Mouse (Mus musculus) thymus, postnatal 36 days (tissue): Measurements from ENCODE around the gene Arid3c.
"Not testable (repeated sequence)": the region's sequence is repeated elsewhere in the genome, so short reads cannot be mapped to it uniquely, and the experiment has no call there.

Experiments used
- DNase-seq, 2 experiments: peaks; one replicate each; pipeline ENCODE4 v3.0.0; 2022; ENCODE audit warnings: mixed read lengths in 2 of 2

Arid3c gene

GRCm38 (mm10) chr4:41731052-41731765 lies at the start of gene Arid3c:
Gene Arid3c (minus strand): TSS chr4:41731142.
- DNase-seq = peak; percentile 61 to 74

GRCm38 (mm10) chr4:41775840-41776239 lies 44.9 kb upstream of the Arid3c start:
- DNase-seq = not testable (repeated sequence)

GRCm38 (mm10) chr4:41774506-41774905 lies 43.6 kb upstream of the Arid3c start:
- DNase-seq = not testable (repeated sequence)

- DNase-seq = peak; percentile 81 to 86
Measured at GRCm38 (mm10) chr4:41774002-41774401, 43.1 kb upstream of the Arid3c start, which contains the start of gene Ccl27a. Gene Ccl27a (minus strand): TSS chr4:41774247.

- peak; percentile 57 to 64 for DNase-seq
Measured at GRCm38 (mm10) chr4:41773502-41773901, 42.6 kb upstream of the Arid3c start.

GRCm38 (mm10) chr4:41772946-41773345 lies 42.0 kb upstream of the Arid3c start:
- not testable (repeated sequence) for DNase-seq

GRCm38 (mm10) chr4:41767301-41767700 lies 36.4 kb upstream of the Arid3c start:
- not testable (repeated sequence) for DNase-seq

- DNase-seq = not testable (repeated sequence)
Measured at GRCm38 (mm10) chr4:41763176-41763575, 32.2 kb upstream of the Arid3c start.

- not testable (repeated sequence) for DNase-seq
Measured at GRCm38 (mm10) chr4:41762688-41763114, 31.8 kb upstream of the Arid3c start.

- DNase-seq = no peak
Measured at GRCm38 (mm10) chr4:41762099-41762687, 31.3 kb upstream of the Arid3c start.

GRCm38 (mm10) chr4:41761680-41762079 lies 30.7 kb upstream of the Arid3c start:
- DNase-seq = no peak

- no peak for DNase-seq
Measured at GRCm38 (mm10) chr4:41760911-41761310, 30.0 kb upstream of the Arid3c start.

- DNase-seq = peak; percentile 52 to 68
Measured at GRCm38 (mm10) chr4:41760288-41760721, 29.4 kb upstream of the Arid3c start.

GRCm38 (mm10) chr4:41759656-41760287 lies 28.8 kb upstream of the Arid3c start:
- no peak for DNase-seq

- DNase-seq = no peak
Measured at GRCm38 (mm10) chr4:41759206-41759605, 28.3 kb upstream of the Arid3c start.

- no peak for DNase-seq
Measured at GRCm38 (mm10) chr4:41758701-41759100, 27.8 kb upstream of the Arid3c start.

- no peak for DNase-seq
Measured at GRCm38 (mm10) chr4:41758021-41758420, 27.1 kb upstream of the Arid3c start.

GRCm38 (mm10) chr4:41757321-41757720 lies 26.4 kb upstream of the Arid3c start:
- no peak for DNase-seq

- DNase-seq = peak in 1 of 2 experiments; percentile 23
Measured at GRCm38 (mm10) chr4:41756440-41756839, 25.5 kb upstream of the Arid3c start.

GRCm38 (mm10) chr4:41755338-41756305 lies 24.7 kb upstream of the Arid3c start, which contains the start of gene Sigmar1:
Gene Sigmar1 (minus strand): TSS chr4:41756157.
- peak; percentile 94 for DNase-seq

GRCm38 (mm10) chr4:41754797-41755337 lies 23.9 kb upstream of the Arid3c start, which contains the start of gene Galt:
Gene Galt (plus strand): TSS chr4:41755228.
- no peak for DNase-seq

GRCm38 (mm10) chr4:41745021-41745420 lies 14.1 kb upstream of the Arid3c start:
- no peak for DNase-seq
